In genomic region chr8:6345704-6346103, GRCm38 (mm10) we compare ENCODE assay signal across 27 mouse cellular contexts.
"Had no signal": no experiment of that assay in that cellular context is flagged by ENCODE, and none has a peak within 500 bp of the region (broad histone marks: within the 10 kb centered on the region; RNA-seq: fewer than 3 reads in every experiment).

No protein-coding gene starts in this region.

- H3K27ac ChIP-seq: embryonic facial prominence, embryonic 10.5 days; embryonic facial prominence, embryonic 12.5 days; embryonic facial prominence, embryonic 13.5 days; embryonic facial prominence, embryonic 15.5 days; forebrain, embryonic 10.5 days; forebrain, embryonic 12.5 days; forebrain, embryonic 13.5 days; forebrain, embryonic 15.5 days; gastrocnemius, adult 2 months; heart, adult 2 months had no signal

- H3K4me1 ChIP-seq: embryonic facial prominence, embryonic 10.5 days; embryonic facial prominence, embryonic 12.5 days; embryonic facial prominence, embryonic 13.5 days; embryonic facial prominence, embryonic 15.5 days; forebrain, embryonic 10.5 days; forebrain, embryonic 12.5 days; forebrain, embryonic 13.5 days; forebrain, embryonic 15.5 days had no signal

- H3K27me3 ChIP-seq: embryonic facial prominence, embryonic 12.5 days; embryonic facial prominence, embryonic 13.5 days; embryonic facial prominence, embryonic 15.5 days; forebrain, embryonic 12.5 days; forebrain, embryonic 13.5 days; forebrain, embryonic 15.5 days had no signal

- H3K4me3 ChIP-seq: embryonic facial prominence, embryonic 10.5 days; embryonic facial prominence, embryonic 12.5 days; embryonic facial prominence, embryonic 13.5 days; embryonic facial prominence, embryonic 15.5 days; erythroblast, embryonic 14.5 days; forebrain, embryonic 10.5 days; forebrain, embryonic 12.5 days; forebrain, embryonic 13.5 days; forebrain, embryonic 15.5 days; gastrocnemius, adult 2 months; heart, adult 2 months had no signal

- H3K4me2 ChIP-seq: embryonic facial prominence, embryonic 12.5 days; embryonic facial prominence, embryonic 13.5 days; embryonic facial prominence, embryonic 15.5 days; forebrain, embryonic 12.5 days; forebrain, embryonic 13.5 days; forebrain, embryonic 15.5 days had no signal

- DNase-seq: cerebellum, adult 9-10 months; cerebellum, adult 9-11 months; cerebellum, postnatal 10 days; cerebellum, postnatal 14 days; cerebellum, postnatal 25 days; cerebellum, postnatal 36 days; embryo, embryonic 11 days; forebrain, postnatal 0 days; gastrocnemius, adult 2 months; gastrocnemius, postnatal 10 days; gastrocnemius, postnatal 14 days; gastrocnemius, postnatal 25 days; gastrocnemius, postnatal 36 days; heart, adult 11 months; heart, adult 18-20 months; heart, adult 2 months had no signal

- H3K36me3 ChIP-seq: embryonic facial prominence, embryonic 10.5 days; embryonic facial prominence, embryonic 12.5 days; embryonic facial prominence, embryonic 13.5 days; embryonic facial prominence, embryonic 15.5 days; forebrain, embryonic 10.5 days; forebrain, embryonic 12.5 days; forebrain, embryonic 15.5 days had no signal

- H3K9me3 ChIP-seq: embryonic facial prominence, embryonic 10.5 days; embryonic facial prominence, embryonic 12.5 days; embryonic facial prominence, embryonic 13.5 days; embryonic facial prominence, embryonic 15.5 days; forebrain, embryonic 10.5 days; forebrain, embryonic 12.5 days; forebrain, embryonic 13.5 days; forebrain, embryonic 15.5 days had no signal

- H3K9ac ChIP-seq: embryonic facial prominence, embryonic 12.5 days; embryonic facial prominence, embryonic 13.5 days; embryonic facial prominence, embryonic 15.5 days; forebrain, embryonic 12.5 days; forebrain, embryonic 13.5 days; forebrain, embryonic 15.5 days; forebrain, postnatal 0 days had no signal

- ATAC-seq: forebrain, embryonic 13.5 days; forebrain, embryonic 14.5 days; forebrain, embryonic 15.5 days; forebrain, embryonic 16.5 days; forebrain, postnatal 0 days had no signal
